Mouse (Mus musculus): ENCODE measurements around the gene Dpf2.

The Dpf2 gene

GRCm38 (mm10) chr19:5852035-5852722 is 60.6 kb downstream of the Dpf2 start:
- no peak for DNase-seq

GRCm38 (mm10) chr19:5851481-5851971 is 61.3 kb downstream of the Dpf2 start:
- no peak for DNase-seq

- DNase-seq, result no peak
Observed at GRCm38 (mm10) chr19:5850860-5851259, 62.0 kb downstream of the Dpf2 start.

- DNase-seq, result peak; percentile 94
Observed at GRCm38 (mm10) chr19:5849843-5850527, 62.8 kb downstream of the Dpf2 start.

GRCm38 (mm10) chr19:5848826-5849672 is 63.8 kb downstream of the Dpf2 start:
- DNase-seq, result no peak

- DNase-seq, result peak; percentile 58
Observed at GRCm38 (mm10) chr19:5848032-5848825, 64.6 kb downstream of the Dpf2 start.

GRCm38 (mm10) chr19:5847306-5847796 is 65.5 kb downstream of the Dpf2 start:
- DNase-seq, result no peak

GRCm38 (mm10) chr19:5846557-5847305 is 66.1 kb downstream of the Dpf2 start:
- peak; percentile 52 for DNase-seq

All from thymus, postnatal 14 days (tissue).